Mouse (Mus musculus) brain, embryonic 14.5 days (tissue): ENCODE measurements around the gene Angptl3. TPM values are rescaled to one million over a fixed set of nuclear protein-coding genes. Genes with fewer than 3 reads are reported as not detected.

Experiments
- DNase-seq: peaks from one replicate; pipeline ENCODE4 v3.0.0-alpha.2; 2011; ENCODE audit warnings: low read depth
- CTCF ChIP-seq: fragments of 200-500 bp; IDR thresholded peaks from 2 replicates; pipeline ENCODE4 v1.5.1; 2012; ENCODE audit warnings: inconsistent platforms, mild to moderate bottlenecking, moderate library complexity, borderline replicate concordance; ENCODE audit not compliant: insufficient read depth, insufficient read length; ENCODE audit errors: extremely low read depth
- POLR2A ChIP-seq: fragments of 200-500 bp; IDR thresholded peaks from 2 replicates; pipeline ENCODE4 v1.6.1; 2012; ENCODE audit warnings: mild to moderate bottlenecking, inconsistent platforms, borderline replicate concordance; ENCODE audit not compliant: poor library complexity, insufficient read depth, insufficient read length, severe bottlenecking; ENCODE audit errors: extremely low read depth
- polyA plus RNA-seq: library from polyadenylated mRNA; depleted of rRNA; stranded (reverse); fragments of >200 nt; gene quantifications from 2 replicates; pipeline ENCODE4 v1.2.3, GENCODE M21; 2012; rRNA removed

Angptl3 gene
- not detected in 2 replicates for polyA plus RNA-seq

GRCm38 (mm10) chr4:99030686-99031085 is at the start of gene Angptl3:
TSS of gene Angptl3 (plus strand) at chr4:99030954.
- no peak for DNase-seq
- TF ChIP-seq CTCF (no peak), POLR2A (no peak)

- no peak for TF ChIP-seq CTCF
- TF ChIP-seq POLR2A = no peak
- no peak for DNase-seq
Measured at GRCm38 (mm10) chr4:98984701-98985100, 46.1 kb upstream of the Angptl3 start.

- DNase-seq = no peak
- TF ChIP-seq CTCF (no peak), POLR2A (no peak)
Measured at GRCm38 (mm10) chr4:98993491-98993890, 37.3 kb upstream of the Angptl3 start.

GRCm38 (mm10) chr4:99005574-99005973 is 25.2 kb upstream of the Angptl3 start:
- TF ChIP-seq CTCF (no peak), POLR2A (no peak)
- peak; percentile 3 for DNase-seq

- TF ChIP-seq POLR2A (no peak), CTCF (no peak)
- DNase-seq = no peak
Measured at GRCm38 (mm10) chr4:99006319-99006718, 24.4 kb upstream of the Angptl3 start.

- no peak for TF ChIP-seq CTCF
- TF ChIP-seq POLR2A = no peak
- DNase-seq = no peak
Measured at GRCm38 (mm10) chr4:99011039-99011438, 19.7 kb upstream of the Angptl3 start.

GRCm38 (mm10) chr4:99022221-99022620 is 8.5 kb upstream of the Angptl3 start:
- TF ChIP-seq CTCF = no peak
- no peak for TF ChIP-seq POLR2A
- DNase-seq = no peak

- DNase-seq = no peak
- TF ChIP-seq POLR2A (no peak), CTCF (no peak)
Measured at GRCm38 (mm10) chr4:99028377-99028776, 2.4 kb upstream of the Angptl3 start.

- TF ChIP-seq POLR2A (no peak), CTCF (no peak)
- no peak for DNase-seq
Measured at GRCm38 (mm10) chr4:99032921-99033320, 2.2 kb downstream of the Angptl3 start.

- no peak for TF ChIP-seq POLR2A
- no peak for TF ChIP-seq CTCF
Measured at GRCm38 (mm10) chr4:99044854-99045253, 14.1 kb downstream of the Angptl3 start.

GRCm38 (mm10) chr4:99046471-99046870 is 15.7 kb downstream of the Angptl3 start:
- no peak for DNase-seq
- TF ChIP-seq POLR2A (no peak), CTCF (no peak)

More at GRCm38 (mm10) chr4:99044854-99045253, 14.1 kb downstream of the Angptl3 start:
- DNase-seq = no peak

- DNase-seq = no peak
- no peak for TF ChIP-seq CTCF
- TF ChIP-seq POLR2A = no peak
Measured at GRCm38 (mm10) chr4:99048581-99048980, 17.8 kb downstream of the Angptl3 start.
